Mouse (Mus musculus): ENCODE measurements around the gene Rangrf. TPM values are rescaled to one million over a fixed set of nuclear protein-coding genes. Genes with fewer than 3 reads are reported as not detected.
"Not testable (repeated sequence)": the region's sequence is repeated elsewhere in the genome, so short reads cannot be mapped to it uniquely, and the experiment has no call there.

The Rangrf gene
- total and polyA plus RNA-seq, 3 experiments = 80.7 to 145 (median 100) TPM

- H3K36me3 ChIP-seq (ENCODE audit: control insufficient read depth, insufficient read depth, low read length); H3K27me3 ChIP-seq (ENCODE audit: control insufficient read depth, insufficient read depth, low read length); H3K79me2 ChIP-seq (replicated peaks; ENCODE audit: control insufficient read depth, insufficient read depth, low read length); H3K4me1 ChIP-seq (ENCODE audit: control insufficient read depth, insufficient read depth, low read length); intact Hi-C loops (cut with DNase I): not testable (repeated sequence)
- WGBS = under 1% methylated on average over 38 of the region's 38 CpGs
- 0 out of 2 replicates have a peak, but pooled peaks have one; percentile 16 for TF ChIP-seq POLR2A (IDR thresholded peaks at IDR 0.05; ENCODE audit: insufficient read depth, low read depth, low read length)
- peak; percentile 89 to 91 for DNase-seq
- Histone ChIP-seq H3K4me3 (peak overlapping the region; percentile 56), H3K9ac (ENCODE audit: low read depth, low read length) (peak overlapping the region; percentile 67), H3K27ac (peak overlapping the region; percentile 66)
These were observed 1.5 kb downstream of the Rangrf start for GRCm38 (mm10) chr11:68973250-68974058.

GRCm38 (mm10) chr11:68970232-68970631 is 4.8 kb downstream of the Rangrf start:
- intact Hi-C loops (cut with DNase I) = no loop called here
- H3K4me3 ChIP-seq = no peak overlapping the region
- DNase-seq = peak in 1 of 2 experiments; percentile 52
- H3K79me2 ChIP-seq (replicated peaks; ENCODE audit: control insufficient read depth, insufficient read depth, low read length) = no peaks in the 10 kb centered on the region
- H3K36me3 ChIP-seq (ENCODE audit: control insufficient read depth, insufficient read depth, low read length) = no peaks in the 10 kb centered on the region
- no peak for TF ChIP-seq POLR2A (IDR thresholded peaks at IDR 0.05; ENCODE audit: insufficient read depth, low read depth, low read length)
- TF ChIP-seq EP300 (IDR thresholded peaks at IDR 0.05; ENCODE audit: insufficient read depth, low read depth, low read length) = no peak
- TF ChIP-seq CTCF (IDR thresholded peaks at IDR 0.05) = no peak
- H3K27ac ChIP-seq = no peak overlapping the region
- 42% methylated on average over 4 of the region's 4 CpGs for WGBS
- H3K27me3 ChIP-seq (ENCODE audit: control insufficient read depth, insufficient read depth, low read length) = no peaks in the 10 kb centered on the region
- H3K9ac ChIP-seq (ENCODE audit: low read depth, low read length) = no peak overlapping the region
- H3K4me1 ChIP-seq (ENCODE audit: control insufficient read depth, insufficient read depth, low read length) = peaks cover 8% of the 10 kb centered on the region

- Histone ChIP-seq H3K4me1 (ENCODE audit: control insufficient read depth, insufficient read depth, low read length) (peaks cover 6% of the 10 kb centered on the region), H3K79me2 (replicated peaks; ENCODE audit: control insufficient read depth, insufficient read depth, low read length) (no peaks in the 10 kb centered on the region), H3K27ac (no peak overlapping the region), H3K36me3 (ENCODE audit: control insufficient read depth, insufficient read depth, low read length) (no peaks in the 10 kb centered on the region), H3K4me3 (no peak overlapping the region), H3K27me3 (ENCODE audit: control insufficient read depth, insufficient read depth, low read length) (no peaks in the 10 kb centered on the region), H3K9ac (ENCODE audit: low read depth, low read length) (no peak overlapping the region)
- intact Hi-C loops (cut with DNase I) = loop anchor here (5.0 kb wide), 2 partner anchors 69 to 154 kb away; partner anchors contain the start of genes 9130213A22Rik and Hes7
- 87% methylated on average over 11 of the region's 11 CpGs for WGBS
- no peak for DNase-seq
- TF ChIP-seq CTCF (IDR thresholded peaks at IDR 0.05) = no peak
- no peak for TF ChIP-seq EP300 (IDR thresholded peaks at IDR 0.05; ENCODE audit: insufficient read depth, low read depth, low read length)
- no peak for TF ChIP-seq POLR2A (IDR thresholded peaks at IDR 0.05; ENCODE audit: insufficient read depth, low read depth, low read length)
These were observed 6.2 kb downstream of the Rangrf start for GRCm38 (mm10) chr11:68968752-68969151.

- peak within 1 kb of the TSS; percentile 80 for H3K27ac ChIP-seq
- intact Hi-C loops (cut with DNase I) = loop anchor here (2.0 to 5.0 kb wide), 3 partner anchors 15 to 155 kb away; partner anchors contain the start of genes 9130213A22Rik and Hes7
- peak within 1 kb of the TSS; percentile 59 for H3K4me3 ChIP-seq
- DNase-seq = peak; percentile 91 to 95
- H3K79me2 ChIP-seq (replicated peaks; ENCODE audit: control insufficient read depth, insufficient read depth, low read length) = no peaks in the 10 kb centered on the region
- no peaks in the 10 kb centered on the region for H3K27me3 ChIP-seq (ENCODE audit: control insufficient read depth, insufficient read depth, low read length)
- TF ChIP-seq CTCF (IDR thresholded peaks at IDR 0.05) (peak; percentile 50), EP300 (IDR thresholded peaks at IDR 0.05; ENCODE audit: insufficient read depth, low read depth, low read length) (no peak), POLR2A (IDR thresholded peaks at IDR 0.05; ENCODE audit: insufficient read depth, low read depth, low read length) (peak; percentile 60; the same call in 1 of the 2 replicates)
- H3K36me3 ChIP-seq (ENCODE audit: control insufficient read depth, insufficient read depth, low read length) = no peaks in the 10 kb centered on the region
- under 1% methylated on average over 50 of the region's 50 CpGs for WGBS
- H3K4me1 ChIP-seq (ENCODE audit: control insufficient read depth, insufficient read depth, low read length) = peaks cover 4% of the 10 kb centered on the region
- peak within 1 kb of the TSS; percentile 64 for H3K9ac ChIP-seq (ENCODE audit: low read depth, low read length)
These were observed 7.4 kb downstream of the Rangrf start, which contains the start of gene Slc25a35 for GRCm38 (mm10) chr11:68967337-68968282. TSS of gene Slc25a35 (plus strand) at chr11:68968131.

GRCm38 (mm10) chr11:68966554-68966953 is 8.4 kb downstream of the Rangrf start:
- Histone ChIP-seq H3K27me3 (ENCODE audit: control insufficient read depth, insufficient read depth, low read length) (no peaks in the 10 kb centered on the region), H3K4me3 (no peak overlapping the region), H3K9ac (ENCODE audit: low read depth, low read length) (no peak overlapping the region), H3K79me2 (replicated peaks; ENCODE audit: control insufficient read depth, insufficient read depth, low read length) (no peaks in the 10 kb centered on the region), H3K36me3 (ENCODE audit: control insufficient read depth, insufficient read depth, low read length) (no peaks in the 10 kb centered on the region), H3K4me1 (ENCODE audit: control insufficient read depth, insufficient read depth, low read length) (peaks cover 5% of the 10 kb centered on the region), H3K27ac (peak overlapping the region; percentile 41)
- intact Hi-C loops (cut with DNase I) = loop anchor here (1.0 to 5.0 kb wide), 4 partner anchors 16 to 156 kb away; partner anchors contain the start of genes 9130213A22Rik and Hes7
- WGBS = 38% methylated on average over 1 of the region's 1 CpGs
- TF ChIP-seq EP300 (IDR thresholded peaks at IDR 0.05; ENCODE audit: insufficient read depth, low read depth, low read length) (no peak), POLR2A (IDR thresholded peaks at IDR 0.05; ENCODE audit: insufficient read depth, low read depth, low read length) (no peak), CTCF (IDR thresholded peaks at IDR 0.05) (no peak)
- DNase-seq = no peak
